Mouse (Mus musculus): ENCODE results near the gene Zfp709.
"Not testable (repeated sequence)": the region's sequence is repeated elsewhere in the genome, so short reads cannot be mapped to it uniquely, and the experiment has no call there.

GRCm38 (mm10) chr8:71845993-71846483, 35.8 kb upstream of the Zfp709 start:
- TF ChIP-seq CTCF (IDR thresholded peaks at IDR 0.05; ENCODE audit: low read depth); EP300 (optimal IDR thresholded peaks at IDR 0.05): not testable (repeated sequence)

Data from stomach, postnatal 0 days (tissue).